Mouse (Mus musculus): ENCODE data around the gene Peli2.

- TF ChIP-seq EP300 (IDR thresholded peaks at IDR 0.05; ENCODE audit: insufficient read depth, low read depth, low read length): no peak
- no peak for TF ChIP-seq CTCF (IDR thresholded peaks at IDR 0.05)
- no peak for TF ChIP-seq POLR2A (IDR thresholded peaks at IDR 0.05; ENCODE audit: insufficient read depth, low read depth, low read length)
These were observed 71.3 kb downstream of the Peli2 start for GRCm38 (mm10) chr14:48191925-48192324.

Data from heart, adult 2 months (tissue).